ENCODE assay signal across 21 mouse cellular contexts in the genomic region with DNA sequence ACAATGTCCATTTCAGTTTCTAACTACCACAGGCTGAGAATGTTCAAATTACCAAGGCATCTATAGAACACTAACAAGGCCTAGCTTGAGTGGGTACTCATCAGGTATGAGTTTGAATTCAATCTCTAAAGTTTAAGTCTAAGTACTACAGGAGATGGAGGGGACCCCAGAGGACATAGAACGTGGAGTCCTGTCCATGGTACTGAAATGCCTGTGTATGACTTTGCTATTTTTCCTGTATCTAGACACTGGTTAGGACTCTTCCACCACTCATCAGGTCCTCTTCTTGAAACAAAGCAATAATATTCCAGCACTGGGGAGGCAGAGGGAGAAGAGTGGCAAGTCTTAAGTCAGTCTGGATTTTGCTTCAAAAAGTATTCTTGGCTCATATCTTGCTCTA.
DNase-seq lines count a peak whose midpoint lies in the region; ATAC-seq and TF ChIP-seq lines count a peak whose summit lies in the region.
"Had no signal": no experiment of that assay in that cellular context is flagged by ENCODE, and none has a peak within 500 bp of the region (broad histone marks: within the 10 kb centered on the region; RNA-seq: fewer than 3 reads in every experiment).

No protein-coding gene starts in this region.

- H3K4me1 ChIP-seq in kidney, postnatal 0 days (replicated peaks; ENCODE audit: insufficient read depth, low read length), result no peaks in the 10 kb centered on the region
- no peaks in the 10 kb centered on the region for H3K4me1 ChIP-seq in kidney, embryonic 15.5 days
- H3K4me1 ChIP-seq in limb, embryonic 14.5 days (ENCODE audit: control insufficient read depth, insufficient read depth, low read length), result 0 out of 2 replicates have a peak, but pooled peaks cover 2% of the 10 kb centered on the region
- H3K4me1 ChIP-seq: heart, embryonic 15.5 days had no signal

- DNase-seq in kidney, postnatal 0 days (ENCODE audit: low spot score), result peak; percentile 78
- peak; percentile 53 for DNase-seq in ES-CJ7 (ENCODE audit: low read depth, low spot score)
- DNase-seq in adipocyte (ENCODE audit: low spot score), result peak; percentile 5
- DNase-seq in limb, embryonic 14.5 days (ENCODE audit: low spot score), result peak; percentile 82
- DNase-seq in spleen, postnatal 36 days (ENCODE audit: low spot score in 2 of 2), result no peak
- no peak for DNase-seq in cerebellum, postnatal 4 days (ENCODE audit: low spot score in 2 of 2)
- DNase-seq in urinary bladder, postnatal 25 days (ENCODE audit: low spot score), result no peak
- DNase-seq: adrenal gland, postnatal 14 days; cerebellum, postnatal 36 days; forebrain, postnatal 0 days; gastrocnemius, postnatal 25 days; kidney, adult 8-10 months; thymus, adult 18-20 months had no signal

- TF ChIP-seq CTCF in kidney, postnatal 0 days (IDR thresholded peaks at IDR 0.05; ENCODE audit: low read depth), result no peak

- H3K9ac ChIP-seq in kidney, postnatal 0 days (ENCODE audit: low read depth, low read length), result no peak overlapping the region
- H3K9ac ChIP-seq in kidney, embryonic 15.5 days, result no peak overlapping the region
- no peak overlapping the region for H3K9ac ChIP-seq in limb, embryonic 14.5 days (ENCODE audit: low read depth, low read length, severe bottlenecking)
- H3K9ac ChIP-seq: forebrain, postnatal 0 days; heart, embryonic 15.5 days; hindbrain, embryonic 15.5 days; liver, embryonic 14.5 days; neural tube, embryonic 12.5 days had no signal

- H3K4me2 ChIP-seq in kidney, postnatal 0 days (ENCODE audit: low read length), result no peak overlapping the region
- no peak overlapping the region for H3K4me2 ChIP-seq in kidney, embryonic 15.5 days
- H3K4me2 ChIP-seq in limb, embryonic 14.5 days (replicated peaks; ENCODE audit: low read depth, low read length, severe bottlenecking), result no peak overlapping the region
- H3K4me2 ChIP-seq: heart, embryonic 15.5 days; hindbrain, embryonic 15.5 days; neural tube, embryonic 12.5 days had no signal

- 26% methylated on average over 1 of the region's 1 CpGs for WGBS in kidney, postnatal 0 days
- WGBS in kidney, embryonic 15.5 days, result 26% methylated on average over 1 of the region's 1 CpGs
- 48% methylated on average over 1 of the region's 1 CpGs for WGBS in limb, embryonic 14.5 days

- TF ChIP-seq POLR2A in limb, embryonic 14.5 days (IDR thresholded peaks at IDR 0.05; ENCODE audit: borderline replicate concordance, extremely low read depth, insufficient read depth, insufficient read length), result no peak

- H3K4me3 ChIP-seq in kidney, postnatal 0 days (replicated peaks; ENCODE audit: low read depth, low read length), result no peak overlapping the region
- H3K4me3 ChIP-seq in kidney, embryonic 15.5 days (replicated peaks), result no peak overlapping the region
- no peak overlapping the region for H3K4me3 ChIP-seq in limb, embryonic 14.5 days (replicated peaks; ENCODE audit: low read length)
- H3K4me3 ChIP-seq: heart, embryonic 15.5 days; hindbrain, embryonic 15.5 days; layer of hippocampus, adult 2 months; neural tube, embryonic 12.5 days had no signal

- no peaks in the 10 kb centered on the region for H3K36me3 ChIP-seq in kidney, postnatal 0 days (ENCODE audit: insufficient read depth, low read length)
- H3K36me3 ChIP-seq in kidney, embryonic 15.5 days, result no peaks in the 10 kb centered on the region
- no peaks in the 10 kb centered on the region for H3K36me3 ChIP-seq in limb, embryonic 14.5 days (ENCODE audit: control insufficient read depth, insufficient read depth, low read length)
- H3K36me3 ChIP-seq: heart, embryonic 15.5 days; hindbrain, embryonic 15.5 days; neural tube, embryonic 12.5 days had no signal

- ATAC-seq in kidney, postnatal 0 days (replicated peaks; ENCODE audit: low FRiP score, low read depth), result no peak
- no peak for ATAC-seq in kidney, embryonic 15.5 days (replicated peaks; ENCODE audit: low FRiP score)
- ATAC-seq in limb, embryonic 14.5 days (ENCODE audit: low FRiP score, low read depth), result no peak
- ATAC-seq: forebrain, postnatal 0 days; midbrain, embryonic 16.5 days had no signal

- H3K27ac ChIP-seq in kidney, postnatal 0 days, result no peak overlapping the region
- H3K27ac ChIP-seq in kidney, embryonic 15.5 days, result no peak overlapping the region
- H3K27ac ChIP-seq in limb, embryonic 14.5 days (replicated peaks; ENCODE audit: low read depth, low read length), result no peak overlapping the region
- H3K27ac ChIP-seq: heart, embryonic 15.5 days; hindbrain, embryonic 15.5 days; layer of hippocampus, adult 2 months; liver, embryonic 14.5 days; neural tube, embryonic 12.5 days had no signal

- no peaks in the 10 kb centered on the region for H3K9me3 ChIP-seq in kidney, postnatal 0 days (replicated peaks; ENCODE audit: low read length)
- H3K9me3 ChIP-seq in kidney, embryonic 15.5 days (replicated peaks), result no peaks in the 10 kb centered on the region
- H3K9me3 ChIP-seq in limb, embryonic 14.5 days (ENCODE audit: control insufficient read depth, low read length), result no peaks in the 10 kb centered on the region
- H3K9me3 ChIP-seq: heart, embryonic 15.5 days; hindbrain, embryonic 15.5 days; neural tube, embryonic 12.5 days had no signal

- H3K27me3 ChIP-seq in kidney, postnatal 0 days (ENCODE audit: insufficient read depth, low read length), result no peaks in the 10 kb centered on the region
- no peaks in the 10 kb centered on the region for H3K27me3 ChIP-seq in kidney, embryonic 15.5 days
- H3K27me3 ChIP-seq in limb, embryonic 14.5 days (ENCODE audit: control insufficient read depth, insufficient read depth, low read length), result no peaks in the 10 kb centered on the region
- H3K27me3 ChIP-seq: CH12.LX; heart, embryonic 15.5 days; neural tube, embryonic 12.5 days had no signal

Comparison
In these comparisons a context has a peak if more than half of its experiments do, and no peak if none do; other contexts are left out.
1. DNase-seq: peak in kidney, postnatal 0 days (single experiment), ES-CJ7 (single experiment), adipocyte (single experiment) and limb, embryonic 14.5 days (single experiment); none in spleen, postnatal 36 days (0 of 2), cerebellum, postnatal 4 days (0 of 2) and urinary bladder, postnatal 25 days (single experiment).